Mouse (Mus musculus): ENCODE data around the gene Ttbk2.

DNA sequence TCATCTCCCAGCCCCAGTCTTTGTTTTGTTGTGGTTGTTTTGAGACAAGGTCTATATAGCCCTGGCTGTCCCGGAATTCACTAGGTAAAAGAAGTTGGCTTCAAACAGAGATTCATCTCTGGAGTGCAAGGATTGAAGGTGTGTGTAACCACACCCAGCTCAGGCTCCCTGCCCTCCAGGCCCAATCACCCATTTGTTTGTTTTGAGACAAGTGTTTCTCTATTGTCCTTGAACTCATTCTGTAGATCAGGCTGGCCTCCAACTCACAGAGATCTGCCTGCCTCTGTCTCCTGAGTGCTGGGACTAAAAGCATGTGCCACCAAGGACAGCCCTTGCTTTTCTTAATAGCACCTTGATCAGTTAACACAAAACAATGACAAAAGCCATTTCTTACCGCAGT is 102.4 kb downstream of the Ttbk2 start:
- TF ChIP-seq GATA1 (IDR thresholded peaks at IDR 0.05; ENCODE audit: low read length) = no peak
- no peak for TF ChIP-seq TAL1 (IDR thresholded peaks at IDR 0.05; ENCODE audit: low read length)
